Mouse (Mus musculus): ENCODE results near the gene Mitd1.

Mitd1 gene

DNA sequence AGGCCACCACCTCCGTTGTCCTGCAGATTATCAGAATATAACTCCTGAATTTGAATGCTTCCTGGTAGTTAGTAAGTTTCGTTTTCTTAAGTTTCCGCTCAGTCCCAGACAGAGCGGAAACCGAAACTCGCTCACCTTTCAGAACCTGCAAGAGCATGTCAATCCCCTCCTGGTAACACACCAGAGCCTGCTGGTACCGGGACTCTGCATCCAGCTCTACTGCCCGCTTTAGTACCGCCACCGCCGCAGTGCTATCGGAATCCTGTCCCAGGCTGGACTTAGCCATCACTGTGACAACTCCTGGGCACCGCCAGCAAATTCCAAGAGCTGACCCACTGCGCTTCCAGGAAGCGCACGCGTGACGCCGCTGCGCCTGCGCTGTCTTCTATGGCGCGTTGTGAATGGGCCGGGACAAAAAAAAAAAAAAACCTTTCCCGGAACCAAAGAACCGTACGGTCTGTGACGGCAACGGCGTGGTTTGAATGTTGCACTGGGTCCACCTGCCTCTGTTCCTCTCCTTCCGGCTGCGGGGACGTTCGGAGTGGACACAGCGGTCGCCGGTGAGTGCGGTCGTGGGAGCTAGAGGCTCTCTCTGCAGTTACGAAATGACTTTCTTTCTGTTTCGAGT is at the start of gene Mitd1, which contains the start of gene Mrpl30:
TSS of gene Mitd1 (minus strand) at position 387 of the 628 bp plus-strand sequence.
TSS of gene Mrpl30 (plus strand) at position 453 of the 628 bp plus-strand sequence.
- peak; percentile 89 for DNase-seq (ENCODE audit: low read depth, low spot score)

DNA sequence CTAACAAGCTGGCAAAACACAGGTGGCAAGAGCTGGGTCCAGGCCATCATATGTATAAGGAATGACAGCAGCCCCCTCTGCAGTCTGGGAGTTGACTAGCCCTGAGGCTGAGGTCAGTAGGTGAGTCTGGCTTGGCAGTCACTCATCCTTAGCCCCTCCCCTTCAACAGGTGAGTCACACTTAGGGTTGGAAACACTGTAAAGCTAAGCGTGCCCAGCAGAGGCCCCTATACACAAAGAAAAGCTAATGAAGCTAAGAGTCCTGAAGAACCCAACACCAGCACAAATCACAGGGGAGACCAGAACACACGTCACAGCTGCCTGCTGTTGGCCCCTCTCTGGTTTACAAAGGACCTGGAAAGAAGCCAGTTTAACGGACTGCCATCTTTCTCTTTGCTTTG is 41.6 kb upstream of the Mitd1 start:
- no peak for DNase-seq (ENCODE audit: low read depth, low spot score)

DNA sequence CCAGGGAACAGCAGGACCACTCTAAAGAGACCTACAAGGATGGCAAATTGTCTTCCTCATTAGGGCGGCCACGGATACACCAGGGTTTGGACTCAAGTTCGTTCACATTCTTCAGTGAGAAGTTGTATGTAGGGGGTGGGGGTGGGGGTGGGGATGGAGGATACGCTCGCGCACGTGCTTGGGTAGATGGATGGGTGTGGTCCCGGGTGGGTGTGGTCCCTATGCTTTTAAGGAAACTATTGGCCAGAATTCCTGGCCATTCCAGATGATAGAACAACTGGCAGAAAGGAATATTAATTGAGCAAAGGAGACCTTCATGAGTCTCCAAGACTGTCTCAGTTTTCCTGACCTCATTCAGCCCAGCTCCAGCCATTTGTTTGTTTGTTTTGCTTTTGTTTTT is 35.8 kb upstream of the Mitd1 start:
- DNase-seq (ENCODE audit: low read depth, low spot score): no peak

DNA sequence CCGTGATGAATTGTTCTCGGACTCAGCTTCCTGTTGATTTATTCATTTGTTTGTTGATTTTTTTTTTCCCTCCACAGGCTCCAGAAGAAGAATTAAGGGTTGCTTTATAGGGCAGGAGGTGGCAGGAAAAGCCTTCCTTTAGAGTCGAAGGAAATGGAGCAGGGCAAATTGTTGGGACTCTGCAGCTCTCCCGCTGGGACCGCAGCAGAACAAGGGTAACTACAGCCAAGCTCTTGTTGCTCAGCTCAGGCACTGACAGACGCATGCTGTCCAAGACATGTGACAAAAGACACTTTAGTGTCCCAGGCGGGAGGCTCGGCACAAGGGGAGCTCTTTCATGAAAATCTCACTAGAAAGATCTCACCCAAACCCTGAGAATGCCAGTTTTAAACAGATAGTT is 32.3 kb upstream of the Mitd1 start:
- no peak for DNase-seq (ENCODE audit: low read depth, low spot score)

GRCm38 (mm10) chr1:37918096-37918495 is 27.9 kb upstream of the Mitd1 start:
- no peak for DNase-seq (ENCODE audit: low read depth, low spot score)

- no peak for DNase-seq (ENCODE audit: low read depth, low spot score)
Measured at GRCm38 (mm10) chr1:37917666-37918065, 27.5 kb upstream of the Mitd1 start.

DNA sequence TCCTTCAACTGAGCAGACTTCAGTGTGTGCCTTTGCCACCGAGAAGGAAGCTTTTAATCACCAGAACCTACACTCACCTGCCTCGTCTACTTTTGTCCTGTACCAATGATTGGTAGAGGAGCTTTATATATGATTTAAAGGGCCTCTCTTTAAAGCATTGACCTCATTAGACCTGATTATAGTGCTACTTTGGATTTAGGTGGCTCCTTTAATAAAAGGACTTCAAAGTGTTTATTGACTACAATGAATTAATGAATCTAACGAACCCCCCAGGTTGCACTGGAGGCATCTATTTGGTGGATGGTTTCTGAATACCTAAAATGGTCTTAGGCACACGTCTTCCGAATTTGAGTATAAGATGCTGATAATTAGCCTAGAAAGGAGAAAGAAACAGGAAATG is 26.2 kb upstream of the Mitd1 start, which contains the start of gene Lyg2:
TSS of gene Lyg2 (minus strand) at position 101 of the 400 bp plus-strand sequence.
- DNase-seq (ENCODE audit: low read depth, low spot score): no peak

GRCm38 (mm10) chr1:37912751-37913150 is 22.5 kb upstream of the Mitd1 start:
- DNase-seq (ENCODE audit: low read depth, low spot score): no peak

GRCm38 (mm10) chr1:37903178-37903577 is 13.0 kb upstream of the Mitd1 start:
- DNase-seq (ENCODE audit: low read depth, low spot score): no peak

- DNase-seq (ENCODE audit: low read depth, low spot score): no peak
Measured at GRCm38 (mm10) chr1:37900288-37900687, 10.1 kb upstream of the Mitd1 start.

- no peak for DNase-seq (ENCODE audit: low read depth, low spot score)
Measured at GRCm38 (mm10) chr1:37899816-37900215, 9.6 kb upstream of the Mitd1 start.

- DNase-seq (ENCODE audit: low read depth, low spot score): no peak
Measured at GRCm38 (mm10) chr1:37894606-37895005, 4.4 kb upstream of the Mitd1 start.

GRCm38 (mm10) chr1:37891400-37891799 is 1.2 kb upstream of the Mitd1 start:
- no peak for DNase-seq (ENCODE audit: low read depth, low spot score)

DNA sequence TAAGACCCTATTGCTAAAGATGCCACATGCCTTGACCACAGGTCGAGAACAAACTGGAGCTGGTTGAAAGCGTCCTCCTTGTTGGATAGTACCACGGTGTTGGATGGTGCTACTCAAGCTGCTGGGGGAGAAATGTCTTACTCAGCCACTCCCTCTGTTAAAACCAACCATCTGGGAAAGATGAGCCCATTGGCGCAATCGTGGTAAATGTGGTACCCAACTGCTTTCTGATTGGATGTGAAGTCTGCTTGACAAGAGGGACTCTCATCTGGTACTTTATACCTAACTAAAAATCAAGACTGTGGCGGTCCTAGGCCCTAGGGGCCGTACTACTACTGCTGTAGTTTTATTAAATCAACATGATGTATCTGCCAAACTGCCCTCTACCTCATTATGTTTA is 1.0 kb downstream of the Mitd1 start:
- DNase-seq (ENCODE audit: low read depth, low spot score): no peak

DNA sequence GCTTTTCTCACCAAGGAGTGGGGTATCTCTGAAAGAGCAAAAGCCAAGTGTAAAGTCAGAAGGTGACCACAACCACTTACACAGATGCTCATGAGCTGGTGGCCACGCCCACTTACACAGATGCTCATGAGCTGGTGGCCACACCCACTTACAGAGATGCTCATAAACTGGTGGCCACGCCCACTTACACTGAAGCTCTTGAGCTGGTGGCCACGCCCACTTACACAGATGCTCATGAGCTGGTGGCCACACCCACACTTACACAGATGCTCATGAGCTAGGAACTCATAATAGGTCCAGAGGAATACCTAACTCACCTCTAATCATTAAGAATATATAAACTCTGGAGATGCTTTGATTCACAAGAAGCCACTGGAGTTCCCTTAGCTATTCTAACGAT is 5.8 kb downstream of the Mitd1 start:
- DNase-seq (ENCODE audit: low read depth, low spot score): no peak

- no peak for DNase-seq (ENCODE audit: low read depth, low spot score)
Measured at GRCm38 (mm10) chr1:37883411-37883810, 6.8 kb downstream of the Mitd1 start.

DNA sequence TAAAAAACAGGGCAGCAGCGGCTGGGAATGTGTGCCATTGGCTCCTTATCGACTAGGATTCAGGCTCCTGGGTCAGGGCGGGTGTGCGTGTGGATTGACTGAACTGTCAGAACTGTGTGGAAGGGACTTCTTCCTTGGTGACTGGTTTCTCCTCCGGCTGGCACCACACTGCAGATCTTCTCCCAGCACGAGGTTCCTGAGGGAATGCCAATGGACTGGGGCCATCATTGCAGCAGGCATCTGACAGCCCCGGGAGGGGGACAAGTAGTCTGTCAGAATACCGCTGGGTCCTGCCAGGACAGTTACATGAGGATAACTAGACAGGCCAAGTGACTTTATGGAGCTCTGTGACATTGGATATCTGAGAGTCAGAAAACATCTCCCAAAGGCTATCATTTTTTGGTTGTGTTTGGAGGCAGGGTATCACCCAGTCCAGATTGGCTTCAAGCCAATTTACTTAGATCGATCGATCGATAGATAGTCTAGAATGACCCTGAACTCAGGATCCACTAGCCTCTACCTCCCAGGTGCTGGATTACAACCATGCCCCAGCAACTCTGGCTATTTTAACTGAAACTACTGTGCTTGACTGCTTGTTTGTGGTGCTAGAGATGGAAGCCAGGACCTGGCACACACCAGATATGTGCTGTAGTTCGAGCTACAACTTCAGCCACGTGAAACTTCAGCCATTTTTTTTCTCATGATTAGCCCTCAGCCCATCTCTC is 12.3 kb downstream of the Mitd1 start:
- no peak for DNase-seq (ENCODE audit: low read depth, low spot score)

DNA sequence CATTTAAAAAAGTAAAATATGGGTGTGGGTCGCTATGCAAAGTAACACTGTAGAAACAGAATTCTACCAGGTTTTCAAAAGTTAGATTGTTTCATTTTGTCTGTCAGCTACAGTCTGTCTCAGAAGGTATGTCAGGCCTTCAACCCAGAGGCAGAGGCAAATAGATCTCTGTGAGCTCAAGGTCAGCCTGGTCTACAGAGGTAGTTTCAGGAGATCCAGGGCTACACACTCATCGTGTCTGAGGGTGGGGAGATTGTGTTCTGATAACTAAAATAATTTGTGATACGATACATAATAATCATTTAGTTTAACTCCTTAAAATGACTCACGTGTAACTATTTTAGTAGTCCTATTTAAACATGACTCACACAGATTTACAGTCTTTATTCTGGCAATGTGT is 17.1 kb downstream of the Mitd1 start:
- no peak for DNase-seq (ENCODE audit: low read depth, low spot score)

GRCm38 (mm10) chr1:37872131-37873067 is 17.8 kb downstream of the Mitd1 start:
- DNase-seq (ENCODE audit: low read depth, low spot score): peak; percentile 62

DNA sequence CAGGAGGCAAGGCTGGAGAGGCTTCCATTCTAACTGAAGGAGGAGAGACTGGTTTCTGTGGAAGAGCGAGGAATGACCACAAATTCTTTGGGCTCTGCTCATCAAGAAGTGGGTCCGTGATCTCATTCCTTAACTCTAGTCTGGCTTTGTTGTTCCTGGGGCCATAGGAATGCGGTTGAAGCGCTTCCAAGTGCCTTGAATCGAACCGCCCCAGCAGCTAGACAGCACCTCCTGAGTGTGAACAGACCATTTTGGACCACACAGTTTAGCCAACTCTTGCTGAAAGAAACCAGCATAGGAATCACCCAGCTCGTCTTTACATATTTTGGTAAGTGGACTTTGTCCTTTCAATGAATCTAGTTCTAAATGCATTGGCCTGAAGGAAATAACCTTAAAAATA is 18.5 kb downstream of the Mitd1 start, which contains the start of gene Lipt1:
TSS of gene Lipt1 (plus strand) at position 35 of the 400 bp plus-strand sequence.
- no peak for DNase-seq (ENCODE audit: low read depth, low spot score)

GRCm38 (mm10) chr1:37869362-37869761 is 20.8 kb downstream of the Mitd1 start:
- no peak for DNase-seq (ENCODE audit: low read depth, low spot score)

- no peak for DNase-seq (ENCODE audit: low read depth, low spot score)
Measured at GRCm38 (mm10) chr1:37868640-37869039, 21.6 kb downstream of the Mitd1 start.
